Mouse (Mus musculus) intestine, embryonic 15.5 days (tissue): ENCODE data around the gene Aagab. TPM values are rescaled to one million over a fixed set of nuclear protein-coding genes. Genes with fewer than 3 reads are reported as not detected.
A peak's percentile ranks its signal among the peaks of the same experiment; 100 is the strongest.

ENCODE experiments used
- ATAC-seq: fragments of 200-750 bp; cut with Nextera tagmentation; 2 replicates; pipeline ENCODE4 v1.8.0; 2017; ENCODE audit warnings: moderate TSS enrichment, moderate library complexity
- H3K27ac ChIP-seq: fragments of 300-500 bp; sonication (generic); 2 replicates; pipeline ENCODE4 v1.5.1; 2015; ENCODE audit warnings: mild to moderate bottlenecking, inconsistent platforms
- H3K27me3 ChIP-seq: fragments of 300-500 bp; sonication (generic); replicated peaks from 2 replicates; pipeline ENCODE4 v1.6.1; 2015; ENCODE audit warnings: inconsistent platforms
- H3K36me3 ChIP-seq: fragments of 300-500 bp; sonication (generic); 2 replicates; pipeline ENCODE4 v1.6.1; 2015; ENCODE audit warnings: inconsistent platforms
- H3K4me1 ChIP-seq: fragments of 300-500 bp; sonication (generic); replicated peaks from 2 replicates; pipeline ENCODE4 v1.6.1; 2015; ENCODE audit warnings: inconsistent platforms
- H3K4me2 ChIP-seq: fragments of 300-500 bp; sonication (generic); replicated peaks from 2 replicates; pipeline ENCODE4 v1.6.1; 2015; ENCODE audit warnings: mild to moderate bottlenecking, inconsistent platforms
- H3K4me3 ChIP-seq: fragments of 300-500 bp; sonication (generic); replicated peaks from 2 replicates; pipeline ENCODE4 v1.5.1; 2015; ENCODE audit warnings: inconsistent platforms
- H3K9ac ChIP-seq: fragments of 300-500 bp; sonication (generic); 2 replicates; pipeline ENCODE4 v1.6.1; 2015; ENCODE audit warnings: inconsistent platforms
- H3K9me3 ChIP-seq: fragments of 300-500 bp; sonication (generic); 2 replicates; pipeline ENCODE4 v1.6.1; 2016; ENCODE audit warnings: inconsistent platforms
- WGBS: fragments of 180-500 bp; shearing (Covaris S2); methylation state at CpG from one replicate; pipeline ENCODE4 v1.1.7; 2015; 5-methylcytosine and 5-hydroxymethylcytosine counted together
- polyA plus RNA-seq: library from polyadenylated mRNA; unstranded; fragments of >200 nt; fragmentation: Nextera tagmentation; extraction: Ambion mirVana; gene quantifications from 2 replicates; pipeline ENCODE4 v1.2.1, GENCODE M21; 2015

Aagab gene
- polyA plus RNA-seq, 1 experiment from 2014 or later = 28.2 TPM

DNA sequence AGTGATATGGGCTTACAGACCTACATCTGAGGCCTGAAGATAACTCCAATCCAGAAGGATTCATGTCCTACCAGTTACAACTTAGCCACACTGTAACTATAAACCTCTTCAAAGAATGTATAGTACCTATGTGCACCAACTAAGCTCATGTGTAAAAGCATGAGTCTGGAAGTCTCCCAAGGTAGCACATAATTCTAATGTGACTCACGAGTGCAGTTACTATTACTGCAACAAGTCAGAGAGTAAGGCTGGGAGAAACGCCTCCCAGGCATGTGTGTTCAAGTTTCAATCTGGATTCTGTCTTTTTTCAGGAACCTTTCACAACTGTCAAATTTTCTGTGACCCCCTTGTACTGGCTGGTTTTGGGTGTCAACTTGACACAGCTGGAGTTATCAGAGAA is 22.4 kb upstream of the Aagab start:
- H3K27ac ChIP-seq = no peak overlapping the region
- 70% methylated on average over 2 of the region's 2 CpGs for WGBS
- no peak for ATAC-seq

DNA sequence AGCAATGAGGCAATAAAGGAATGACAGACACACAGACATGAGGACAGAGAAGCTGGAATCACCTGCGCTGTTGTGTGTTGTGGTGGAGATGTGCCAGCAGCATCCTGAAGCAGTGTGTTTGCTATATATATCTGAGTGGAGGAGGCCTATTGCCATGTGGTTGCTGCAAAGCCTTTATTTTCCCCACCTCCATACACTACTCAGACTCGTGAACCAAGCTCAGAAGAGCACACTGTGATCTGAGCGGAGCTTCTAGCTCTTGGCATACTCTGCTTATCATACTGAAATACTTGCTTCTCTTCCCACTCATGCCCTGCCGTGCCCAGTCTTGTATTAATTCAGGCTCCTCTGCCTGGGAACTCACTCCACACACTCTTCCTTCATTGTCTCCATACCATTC is 20.7 kb upstream of the Aagab start:
- 90% methylated on average over 4 of the region's 4 CpGs for WGBS
- H3K27ac ChIP-seq = no peak overlapping the region
- ATAC-seq = no peak

More for the DNA sequence above, 22.4 kb upstream of the Aagab start:
- Histone ChIP-seq H3K27me3 (no peaks in the 10 kb centered on the region), H3K9ac (no peak overlapping the region), H3K4me3 (no peak overlapping the region), H3K4me2 (no peak overlapping the region), H3K4me1 (no peaks in the 10 kb centered on the region), H3K9me3 (no peaks in the 10 kb centered on the region), H3K36me3 (no peaks in the 10 kb centered on the region)

GRCm38 (mm10) chr9:63585251-63585650 is 17.2 kb upstream of the Aagab start:
- H3K9ac ChIP-seq = no peak overlapping the region
- no peak overlapping the region for H3K27ac ChIP-seq
- no peaks in the 10 kb centered on the region for H3K36me3 ChIP-seq
- H3K4me3 ChIP-seq = no peak overlapping the region
- H3K4me1 ChIP-seq = 0 out of 2 replicates have a peak, but pooled peaks cover 3% of the 10 kb centered on the region
- H3K9me3 ChIP-seq = no peaks in the 10 kb centered on the region
- 74% methylated on average over 6 of the region's 6 CpGs for WGBS
- H3K4me2 ChIP-seq = no peak overlapping the region
- H3K27me3 ChIP-seq = no peaks in the 10 kb centered on the region
- no peak for ATAC-seq

More for the DNA sequence above, 20.7 kb upstream of the Aagab start:
- no peak overlapping the region for H3K9ac ChIP-seq
- H3K9me3 ChIP-seq = no peaks in the 10 kb centered on the region
- no peak overlapping the region for H3K4me2 ChIP-seq
- H3K4me3 ChIP-seq = no peak overlapping the region
- H3K4me1 ChIP-seq = 0 out of 2 replicates have a peak, but pooled peaks cover 3% of the 10 kb centered on the region
- H3K27me3 ChIP-seq = no peaks in the 10 kb centered on the region
- H3K36me3 ChIP-seq = no peaks in the 10 kb centered on the region

DNA sequence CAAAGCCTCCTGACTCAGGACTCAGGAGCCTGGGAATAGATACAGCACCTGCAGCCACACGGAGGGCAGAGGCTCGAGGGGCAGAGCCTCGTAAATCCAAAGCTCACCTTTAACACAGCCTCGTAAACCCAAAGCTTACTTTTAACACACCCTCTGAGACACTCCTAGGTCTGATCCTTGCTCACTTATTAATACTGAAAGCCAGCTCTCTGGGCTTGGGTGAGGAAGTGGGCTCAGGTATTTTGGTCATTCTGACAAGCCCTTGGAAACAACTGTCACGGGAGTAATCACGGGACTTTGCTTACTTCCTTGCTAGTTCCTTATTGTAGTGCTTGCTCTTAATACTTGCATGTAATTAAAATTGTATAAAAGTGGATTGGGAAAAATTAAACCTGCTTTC is 13.3 kb upstream of the Aagab start:
- 46% methylated on average over 6 of the region's 6 CpGs for WGBS
- H3K9me3 ChIP-seq = no peaks in the 10 kb centered on the region
- 0 out of 2 replicates have a peak, but pooled peaks cover 3% of the 10 kb centered on the region for H3K4me1 ChIP-seq
- ATAC-seq = peak; percentile 45
- no peak overlapping the region for H3K27ac ChIP-seq
- no peak overlapping the region for H3K4me3 ChIP-seq
- H3K36me3 ChIP-seq = no peaks in the 10 kb centered on the region
- no peaks in the 10 kb centered on the region for H3K27me3 ChIP-seq
- no peak overlapping the region for H3K9ac ChIP-seq
- H3K4me2 ChIP-seq = no peak overlapping the region

GRCm38 (mm10) chr9:63590592-63590991 is 11.9 kb upstream of the Aagab start:
- no peak overlapping the region for H3K4me3 ChIP-seq
- H3K27me3 ChIP-seq = no peaks in the 10 kb centered on the region
- ATAC-seq = no peak
- H3K36me3 ChIP-seq = no peaks in the 10 kb centered on the region
- no peak overlapping the region for H3K27ac ChIP-seq
- 86% methylated on average over 4 of the region's 4 CpGs for WGBS
- H3K4me2 ChIP-seq = no peak overlapping the region
- H3K9me3 ChIP-seq = no peaks in the 10 kb centered on the region
- H3K4me1 ChIP-seq = no peaks in the 10 kb centered on the region
- no peak overlapping the region for H3K9ac ChIP-seq

GRCm38 (mm10) chr9:63591661-63592256 is 10.7 kb upstream of the Aagab start:
- no peak overlapping the region for H3K4me3 ChIP-seq
- no peak overlapping the region for H3K9ac ChIP-seq
- ATAC-seq = no peak
- H3K27me3 ChIP-seq = no peaks in the 10 kb centered on the region
- H3K4me2 ChIP-seq = no peak overlapping the region
- H3K9me3 ChIP-seq = no peaks in the 10 kb centered on the region
- WGBS = 80% methylated on average over 8 of the region's 8 CpGs
- no peaks in the 10 kb centered on the region for H3K36me3 ChIP-seq
- H3K27ac ChIP-seq = no peak overlapping the region
- no peaks in the 10 kb centered on the region; the same call in 1 of the 2 replicates for H3K4me1 ChIP-seq

DNA sequence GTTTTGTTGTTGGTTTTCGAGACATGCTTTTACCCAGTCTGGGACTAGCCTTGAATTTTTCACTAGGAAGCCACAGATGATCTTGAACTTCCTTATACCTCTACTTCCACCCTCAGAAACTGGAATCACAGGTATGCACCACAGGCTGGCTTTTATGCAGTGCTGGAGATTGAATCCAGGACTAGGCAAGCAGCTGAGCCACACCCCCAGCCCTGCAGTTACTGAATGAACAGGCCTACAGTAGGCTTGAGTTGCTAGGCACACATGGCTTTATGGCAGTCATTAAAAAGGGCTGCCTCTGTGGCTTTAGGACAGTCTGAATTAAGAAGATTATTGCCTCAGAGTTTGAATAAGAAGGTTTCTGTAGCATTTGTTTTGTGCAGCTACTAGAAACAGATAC is 7.4 kb upstream of the Aagab start:
- Histone ChIP-seq H3K4me2 (no peak overlapping the region), H3K27me3 (no peaks in the 10 kb centered on the region; the same call in 1 of the 2 replicates), H3K9ac (no peak overlapping the region), H3K4me3 (no peak overlapping the region), H3K27ac (no peak overlapping the region), H3K4me1 (no peaks in the 10 kb centered on the region; the same call in 1 of the 2 replicates), H3K36me3 (no peaks in the 10 kb centered on the region), H3K9me3 (no peaks in the 10 kb centered on the region)
- WGBS = 79% methylated on average over 1 of the region's 1 CpGs
- ATAC-seq = peak; percentile 85

- Histone ChIP-seq H3K4me1 (no peaks in the 10 kb centered on the region; the same call in 1 of the 2 replicates), H3K9ac (no peak overlapping the region), H3K27me3 (no peaks in the 10 kb centered on the region; the same call in 1 of the 2 replicates), H3K4me2 (no peak overlapping the region), H3K9me3 (no peaks in the 10 kb centered on the region), H3K36me3 (no peaks in the 10 kb centered on the region), H3K27ac (no peak overlapping the region), H3K4me3 (no peak overlapping the region)
- ATAC-seq = no peak
- WGBS = 83% methylated on average over 8 of the region's 8 CpGs
These were observed 6.8 kb upstream of the Aagab start for GRCm38 (mm10) chr9:63595652-63596051.

- H3K36me3 ChIP-seq = no peaks in the 10 kb centered on the region
- H3K27ac ChIP-seq = no peak overlapping the region
- no peak overlapping the region for H3K9ac ChIP-seq
- no peaks in the 10 kb centered on the region; the same call in 1 of the 2 replicates for H3K27me3 ChIP-seq
- WGBS = 65% methylated on average over 9 of the region's 9 CpGs
- ATAC-seq = no peak
- H3K4me1 ChIP-seq = no peaks in the 10 kb centered on the region; the same call in 1 of the 2 replicates
- no peak overlapping the region for H3K4me2 ChIP-seq
- no peaks in the 10 kb centered on the region for H3K9me3 ChIP-seq
- no peak overlapping the region for H3K4me3 ChIP-seq
These were observed 5.8 kb upstream of the Aagab start for GRCm38 (mm10) chr9:63596660-63597059.

DNA sequence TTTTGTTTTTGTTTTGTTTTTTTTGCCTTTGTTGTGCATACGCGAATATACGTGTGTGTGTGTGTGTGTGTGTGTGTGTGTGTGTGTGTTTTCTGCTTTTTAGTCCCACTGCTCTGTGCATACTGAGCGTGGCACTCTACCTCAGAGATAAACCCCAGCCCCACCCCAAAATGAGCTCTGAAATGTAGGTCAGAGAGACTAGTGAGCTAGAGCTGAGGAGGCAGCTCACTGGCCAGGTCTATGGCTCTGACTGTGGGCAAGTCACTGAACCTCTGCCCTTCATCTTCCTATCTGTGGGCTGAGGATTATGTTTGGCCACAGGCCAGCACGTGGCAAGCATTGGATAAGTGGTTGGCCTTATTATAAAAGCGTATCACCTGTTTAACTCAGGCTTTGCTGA is 1.4 kb downstream of the Aagab start:
- no peak overlapping the region for H3K27ac ChIP-seq
- peak overlapping the region; percentile 74 for H3K4me2 ChIP-seq
- peak; percentile 28; the same call in 1 of the 2 replicates for ATAC-seq
- H3K27me3 ChIP-seq = no peaks in the 10 kb centered on the region
- H3K4me1 ChIP-seq = peaks cover 12% of the 10 kb centered on the region
- WGBS = 56% methylated on average over 6 of the region's 6 CpGs
- H3K9ac ChIP-seq = no peak overlapping the region
- H3K9me3 ChIP-seq = no peaks in the 10 kb centered on the region
- 0 out of 2 replicates have a peak overlapping the region, but pooled peaks have one; percentile 87 for H3K4me3 ChIP-seq
- H3K36me3 ChIP-seq = no peaks in the 10 kb centered on the region

- no peaks in the 10 kb centered on the region for H3K9me3 ChIP-seq
- no peak overlapping the region for H3K9ac ChIP-seq
- H3K4me2 ChIP-seq = no peak overlapping the region
- H3K4me3 ChIP-seq = no peak overlapping the region
- H3K27me3 ChIP-seq = no peaks in the 10 kb centered on the region
- H3K36me3 ChIP-seq = no peaks in the 10 kb centered on the region
- H3K4me1 ChIP-seq = peaks cover 18% of the 10 kb centered on the region
- no peak for ATAC-seq
- H3K27ac ChIP-seq = no peak overlapping the region
- 76% methylated on average over 2 of the region's 2 CpGs for WGBS
These were observed 4.1 kb downstream of the Aagab start for GRCm38 (mm10) chr9:63606594-63606993.

- Histone ChIP-seq H3K4me1 (peaks cover 29% of the 10 kb centered on the region), H3K4me3 (no peak overlapping the region), H3K27ac (no peak overlapping the region), H3K36me3 (no peaks in the 10 kb centered on the region), H3K9me3 (no peaks in the 10 kb centered on the region), H3K4me2 (no peak overlapping the region), H3K9ac (no peak overlapping the region), H3K27me3 (no peaks in the 10 kb centered on the region)
- 83% methylated on average over 6 of the region's 6 CpGs for WGBS
- ATAC-seq = no peak
These were observed 5.5 kb downstream of the Aagab start for GRCm38 (mm10) chr9:63608006-63608405.

DNA sequence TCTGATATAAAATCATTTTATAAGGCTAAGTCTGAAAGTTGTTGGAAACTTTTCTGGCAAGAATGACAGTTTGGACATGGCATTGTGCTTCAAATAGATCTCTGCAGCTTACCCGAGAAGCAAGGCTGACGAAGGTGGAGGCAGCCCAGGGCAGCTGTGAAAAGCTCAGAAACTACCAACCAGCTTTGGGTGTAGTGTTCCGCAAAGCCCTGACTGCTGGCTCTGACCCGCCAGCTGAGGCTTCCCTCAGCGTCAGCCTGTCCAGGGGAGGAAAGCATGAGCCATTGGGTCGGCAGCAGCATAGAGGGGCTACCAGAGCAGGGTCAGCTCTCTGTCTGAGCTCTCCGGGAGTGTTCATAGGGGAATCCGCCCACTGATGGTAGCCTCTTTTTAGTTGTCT is 6.8 kb downstream of the Aagab start:
- no peak for ATAC-seq
- no peak overlapping the region for H3K4me2 ChIP-seq
- no peaks in the 10 kb centered on the region for H3K9me3 ChIP-seq
- H3K36me3 ChIP-seq = no peaks in the 10 kb centered on the region
- no peak overlapping the region for H3K9ac ChIP-seq
- 72% methylated on average over 8 of the region's 8 CpGs for WGBS
- no peak overlapping the region for H3K27ac ChIP-seq
- H3K4me3 ChIP-seq = no peak overlapping the region
- peaks cover 25% of the 10 kb centered on the region for H3K4me1 ChIP-seq
- no peaks in the 10 kb centered on the region for H3K27me3 ChIP-seq
